Mouse (Mus musculus) central nervous system, embryonic 11.5 days (tissue): Measurements from ENCODE around the gene A630089N07Rik. TPM values are rescaled to one million over a fixed set of nuclear protein-coding genes. Genes with fewer than 3 reads are reported as not detected.

Source experiments
- polyA plus RNA-seq: library from polyadenylated mRNA; depleted of rRNA; stranded (reverse); fragments of >200 nt; gene quantifications from 2 replicates; pipeline ENCODE4 v1.2.3, GENCODE M21; 2012; rRNA removed

A630089N07Rik gene
- 13.6 and 13.8 TPM in 2 replicates for polyA plus RNA-seq

GRCm38 (mm10) chr16:98081889-98082818 is at the start of gene A630089N07Rik:
A630089N07Rik (minus strand) TSS chr16:98082450.

GRCm38 (mm10) chr16:97996616-97997382 is 85.5 kb downstream of the A630089N07Rik start, which contains the start of gene B230307C23Rik:
B230307C23Rik (plus strand) TSS chr16:97997315.

GRCm38 (mm10) chr16:97962151-97962948 is 119.9 kb downstream of the A630089N07Rik start, which contains the start of the genes C2cd2 and Zbtb21:
C2cd2 (minus strand) TSS chr16:97962598.
Zbtb21 (minus strand) TSS chr16:97962622.

Other genes starting within 250 kb of the A630089N07Rik start
- gene Prdm15, start 230.6 kb downstream of the A630089N07Rik start, polyA plus RNA-seq, result 17.8 and 24.6 TPM in 2 replicates
- gene C2cd2, start 119.9 kb downstream of the A630089N07Rik start, polyA plus RNA-seq, result 11.4 and 14.0 TPM in 2 replicates
- gene Zbtb21, start 119.8 kb downstream of the A630089N07Rik start, polyA plus RNA-seq, result 16.7 and 19.3 TPM in 2 replicates
- 13.5 and 21.7 TPM in 2 replicates for gene B230307C23Rik, start 85.1 kb downstream of the A630089N07Rik start, polyA plus RNA-seq